Mouse (Mus musculus) bone marrow macrophage, adult 2 months (primary cell): ENCODE results near the gene Ttc23l.

Experiments used
- CTCF ChIP-seq: IDR thresholded peaks from 2 replicates; pipeline ENCODE4 v1.5.1; 2012; ENCODE audit warnings: low read depth, mild to moderate bottlenecking, low read length, moderate library complexity
- POLR2A ChIP-seq: IDR thresholded peaks from 2 replicates; pipeline ENCODE4 v1.6.1; 2012; ENCODE audit warnings: mild to moderate bottlenecking, low read depth, low read length, borderline replicate concordance

GRCm38 (mm10) chr15:10594910-10595309 lies 36.4 kb upstream of the Ttc23l start:
- no peak for TF ChIP-seq CTCF
- TF ChIP-seq POLR2A, result no peak
